Mouse (Mus musculus): Measurements from ENCODE around the gene Ankrd55.

DNA sequence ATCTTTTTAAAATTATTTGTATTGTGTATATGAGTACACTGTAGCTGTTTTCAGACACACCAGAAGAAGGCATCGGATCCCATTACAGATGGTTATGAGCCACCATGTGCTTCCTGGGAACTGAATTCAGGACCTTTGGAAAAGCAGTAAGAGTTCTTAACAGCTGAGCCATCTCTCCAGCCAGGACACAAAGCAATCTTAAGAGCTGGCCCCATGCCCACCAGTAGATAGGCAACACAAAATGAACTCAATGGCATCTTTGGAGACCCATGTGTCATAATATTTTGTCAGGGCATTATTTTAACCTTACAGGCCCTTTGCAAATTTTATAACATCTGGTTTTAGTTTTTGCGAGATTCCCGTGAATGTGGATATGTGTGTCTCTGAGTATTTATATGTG, 116.5 kb downstream of the Ankrd55 start:
- TF ChIP-seq POLR2A (IDR thresholded peaks at IDR 0.05; ENCODE audit: borderline replicate concordance, low read depth, low read length): no peak
- no peak for TF ChIP-seq CTCF (IDR thresholded peaks at IDR 0.05; ENCODE audit: low read depth, low read length)

All from bone marrow macrophage, adult 2 months (primary cell).